Mouse (Mus musculus): Measurements from ENCODE around the gene Rab20. TPM values are rescaled to one million over a fixed set of nuclear protein-coding genes. Genes with fewer than 3 reads are reported as not detected.

Rab20 gene
- polyA plus RNA-seq, 1 experiment from 2014 or later, result 6.2 TPM

GRCm38 (mm10) chr8:11405722-11406481 lies 72.6 kb downstream of the Rab20 start:
- DNase-seq (ENCODE audit: low spot score), result no peak

GRCm38 (mm10) chr8:11404614-11405013 lies 73.9 kb downstream of the Rab20 start:
- no peak for DNase-seq (ENCODE audit: low spot score)

GRCm38 (mm10) chr8:11403813-11404212 lies 74.7 kb downstream of the Rab20 start:
- no peak for DNase-seq (ENCODE audit: low spot score)

Other genes starting within 250 kb of the Rab20 start
- 25.4 and 27.8 TPM in 2 replicates for gene Col4a2, start 165.9 kb downstream of the Rab20 start, polyA plus RNA-seq (2015; fragmentation: Nextera tagmentation; extraction: Ambion mirVana)
- 56.0 and 57.0 TPM in 2 replicates for gene Col4a1, start 165.9 kb downstream of the Rab20 start, polyA plus RNA-seq (2015; fragmentation: Nextera tagmentation; extraction: Ambion mirVana)
- gene Naxd, start 18.8 kb upstream of the Rab20 start, polyA plus RNA-seq (2015; fragmentation: Nextera tagmentation; extraction: Ambion mirVana), result 143 and 161 TPM in 2 replicates
- gene Cars2, start 72.1 kb upstream of the Rab20 start, polyA plus RNA-seq (2015; fragmentation: Nextera tagmentation; extraction: Ambion mirVana), result 27.9 and 29.3 TPM in 2 replicates
- 85.3 and 87.0 TPM in 2 replicates for gene Ing1, start 76.9 kb upstream of the Rab20 start, polyA plus RNA-seq (2015; fragmentation: Nextera tagmentation; extraction: Ambion mirVana)
- gene Ankrd10, start 157.0 kb upstream of the Rab20 start, polyA plus RNA-seq (2015; fragmentation: Nextera tagmentation; extraction: Ambion mirVana), result 105 and 110 TPM in 2 replicates
- not detected in 2 replicates for gene 1700016D06Rik, start 222.4 kb upstream of the Rab20 start, polyA plus RNA-seq (2015; fragmentation: Nextera tagmentation; extraction: Ambion mirVana)
- gene Arhgef7, start 249.0 kb upstream of the Rab20 start, polyA plus RNA-seq (2015; fragmentation: Nextera tagmentation; extraction: Ambion mirVana), result 16.5 and 16.6 TPM in 2 replicates